Mouse (Mus musculus) cerebellum, postnatal 25 days (tissue): ENCODE data around the gene Cercam.
"Not testable (repeated sequence)": the region's sequence is repeated elsewhere in the genome, so short reads cannot be mapped to it uniquely, and the experiment has no call there.

ENCODE experiments used
- DNase-seq, 2 experiments: peaks; one replicate each; pipeline ENCODE4 v3.0.0; 2021; ENCODE audit warnings: mixed read lengths in 2 of 2

The Cercam gene

GRCm38 (mm10) chr2:29855585-29856210 lies 13.3 kb upstream of the Cercam start:
- no peak for DNase-seq

- peak in 1 of 2 experiments; percentile 36 for DNase-seq
Measured at GRCm38 (mm10) chr2:29856451-29857260, 12.3 kb upstream of the Cercam start.

- no peak for DNase-seq
Measured at GRCm38 (mm10) chr2:29857341-29857740, 11.6 kb upstream of the Cercam start.

GRCm38 (mm10) chr2:29857967-29858366 lies 11.0 kb upstream of the Cercam start:
- DNase-seq, result no peak

- DNase-seq, result peak in 1 of 2 experiments; percentile 35
Measured at GRCm38 (mm10) chr2:29858748-29859473, 10.1 kb upstream of the Cercam start.

GRCm38 (mm10) chr2:29865125-29865524 lies 3.8 kb upstream of the Cercam start:
- no peak for DNase-seq

- peak; percentile 25 to 35 for DNase-seq
Measured at GRCm38 (mm10) chr2:29869646-29870451, 885 bp downstream of the Cercam start.

GRCm38 (mm10) chr2:29872581-29873295 lies 3.8 kb downstream of the Cercam start:
- DNase-seq, result peak; percentile 75 to 81

- peak; percentile 38 to 42 for DNase-seq
Measured at GRCm38 (mm10) chr2:29873801-29874200, 4.8 kb downstream of the Cercam start.

- no peak for DNase-seq
Measured at GRCm38 (mm10) chr2:29878061-29878460, 9.1 kb downstream of the Cercam start.

- DNase-seq, result no peak
Measured at GRCm38 (mm10) chr2:29879191-29879590, 10.2 kb downstream of the Cercam start.

GRCm38 (mm10) chr2:29879964-29880830 lies 11.2 kb downstream of the Cercam start:
- DNase-seq, result peak in 1 of 2 experiments; percentile 55

- DNase-seq, result not testable (repeated sequence)
Measured at GRCm38 (mm10) chr2:29886659-29887292, 17.8 kb downstream of the Cercam start.

- peak; percentile 100 for DNase-seq
Measured at GRCm38 (mm10) chr2:29889066-29889944, 20.3 kb downstream of the Cercam start, which contains the start of gene Odf2. Odf2 (plus strand) TSS chr2:29889221.

- DNase-seq, result peak; percentile 94 to 95
Measured at GRCm38 (mm10) chr2:29889991-29890833, 21.2 kb downstream of the Cercam start.

GRCm38 (mm10) chr2:29891773-29892172 lies 22.8 kb downstream of the Cercam start:
- peak; percentile 76 to 80 for DNase-seq

- peak; percentile 60 to 71 for DNase-seq
Measured at GRCm38 (mm10) chr2:29896071-29896470, 27.1 kb downstream of the Cercam start.

- DNase-seq, result peak in 1 of 2 experiments; percentile 44
Measured at GRCm38 (mm10) chr2:29897366-29897765, 28.4 kb downstream of the Cercam start.
